Mouse (Mus musculus) mouse embryonic stem cell (cell line): ENCODE data around the gene Eps8.
"Not testable (repeated sequence)": the region's sequence is repeated elsewhere in the genome, so short reads cannot be mapped to it uniquely, and the experiment has no call there.

Source experiments
- in situ Hi-C, 2 experiments: fragments of 300-500 bp; cut with MboI; formaldehyde crosslinking; loops; 1 replicate in 1 of 2; 3 replicates in 1 of 2; pipeline ENCODE4 v1.14.3; 2019 to 2020; ENCODE audit warnings: low sequenced_read_pairs in 2 of 2, low pct_unique_long_range_greater_than_20kb in 1 of 2, mixed read lengths in 1 of 2; ENCODE audit not compliant: unreplicated experiment in 1 of 2

Eps8 gene

DNA sequence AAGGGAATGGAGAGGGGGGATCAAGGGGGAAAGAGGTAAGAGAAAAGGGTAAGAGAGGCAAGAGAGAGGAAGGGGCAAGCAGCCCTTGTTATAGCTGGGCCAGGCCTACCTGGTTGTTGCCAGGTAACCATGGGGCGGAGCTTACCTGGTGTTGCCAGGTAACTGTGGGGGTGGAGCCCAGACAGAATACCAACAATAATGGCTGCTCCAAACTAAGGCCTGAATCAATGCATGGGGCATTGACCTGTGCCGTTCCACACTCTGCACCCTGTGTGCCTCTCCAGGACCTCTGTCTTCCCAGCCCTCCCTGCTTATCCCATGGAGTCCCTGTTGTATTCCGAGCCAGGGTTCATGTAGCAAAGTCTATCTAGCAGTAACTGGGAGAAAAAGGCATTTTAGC lies 187.0 kb downstream of the Eps8 start:
- in situ Hi-C loops: loop anchor here in 1 of 2 experiments (25.0 kb wide), 1 partner anchor 270 kb away; the partner anchor contains the start of gene Strap

GRCm38 (mm10) chr6:137466256-137466655 lies 188.4 kb downstream of the Eps8 start:
- in situ Hi-C loops: loop anchor here in 1 of 2 experiments (25.0 kb wide), 1 partner anchor 271 kb away; the partner anchor contains the start of gene Strap

GRCm38 (mm10) chr6:137465253-137465652 lies 189.4 kb downstream of the Eps8 start:
- in situ Hi-C loops: loop anchor here in 1 of 2 experiments (25.0 kb wide), 1 partner anchor 272 kb away; the partner anchor contains the start of gene Strap

DNA sequence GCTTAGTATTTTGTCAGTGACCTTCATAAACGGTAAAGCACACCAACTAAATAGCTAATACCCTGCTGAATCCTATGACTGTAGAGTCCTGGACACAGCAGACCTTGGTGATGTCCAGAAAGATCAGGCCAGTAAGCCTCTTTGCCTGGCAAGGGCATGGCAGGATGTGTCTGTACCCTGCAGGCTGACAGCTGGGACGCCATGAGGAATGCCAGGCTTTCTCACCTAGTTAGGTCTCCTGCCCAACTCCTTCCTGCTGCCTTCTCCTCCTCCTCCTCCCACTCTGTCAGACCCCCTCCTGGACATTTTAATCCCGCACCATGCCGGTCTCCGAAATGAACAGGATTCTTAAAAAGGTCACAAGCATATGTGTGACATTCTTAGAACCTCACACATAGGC lies 190.9 kb downstream of the Eps8 start:
- in situ Hi-C loops: loop anchor here in 1 of 2 experiments (25.0 kb wide), 1 partner anchor 274 kb away; the partner anchor contains the start of gene Strap

GRCm38 (mm10) chr6:137458136-137458535 lies 196.5 kb downstream of the Eps8 start:
- in situ Hi-C loops: loop anchor here in 1 of 2 experiments (25.0 kb wide), 1 partner anchor 279 kb away; the partner anchor contains the start of gene Strap

DNA sequence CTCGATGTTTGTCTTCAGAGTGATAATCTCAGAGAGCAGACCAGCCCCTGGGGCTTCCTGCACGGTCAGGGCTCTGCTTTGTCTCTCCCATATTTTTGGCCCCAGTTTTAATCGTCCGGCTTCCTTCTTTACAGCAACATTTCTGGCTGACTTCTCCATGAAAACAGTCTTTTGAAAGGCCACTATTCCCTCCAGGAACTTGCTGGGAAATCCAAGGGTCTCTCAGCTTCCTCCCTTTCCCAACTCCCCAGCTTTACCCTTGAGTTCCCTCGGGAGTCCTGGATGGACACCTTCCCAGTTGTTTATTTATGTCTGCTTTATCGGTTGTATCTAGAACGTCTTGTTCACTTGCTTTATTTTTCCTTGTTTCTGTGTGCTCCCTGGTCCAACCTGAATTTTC lies 197.5 kb downstream of the Eps8 start:
- in situ Hi-C loops: loop anchor here in 1 of 2 experiments (25.0 kb wide), 1 partner anchor 280 kb away; the partner anchor contains the start of gene Strap

GRCm38 (mm10) chr6:137456064-137456463 lies 198.6 kb downstream of the Eps8 start:
- in situ Hi-C loops: loop anchor here in 1 of 2 experiments (25.0 kb wide), 1 partner anchor 281 kb away; the partner anchor contains the start of gene Strap

GRCm38 (mm10) chr6:137455537-137456041 lies 199.1 kb downstream of the Eps8 start:
- in situ Hi-C loops: loop anchor here in 1 of 2 experiments (25.0 kb wide), 1 partner anchor 282 kb away; the partner anchor contains the start of gene Strap

GRCm38 (mm10) chr6:137446116-137446515 lies 208.6 kb downstream of the Eps8 start:
- in situ Hi-C loops: not testable (repeated sequence)

GRCm38 (mm10) chr6:137443089-137443488 lies 211.6 kb downstream of the Eps8 start:
- in situ Hi-C loops: no loop called here

DNA sequence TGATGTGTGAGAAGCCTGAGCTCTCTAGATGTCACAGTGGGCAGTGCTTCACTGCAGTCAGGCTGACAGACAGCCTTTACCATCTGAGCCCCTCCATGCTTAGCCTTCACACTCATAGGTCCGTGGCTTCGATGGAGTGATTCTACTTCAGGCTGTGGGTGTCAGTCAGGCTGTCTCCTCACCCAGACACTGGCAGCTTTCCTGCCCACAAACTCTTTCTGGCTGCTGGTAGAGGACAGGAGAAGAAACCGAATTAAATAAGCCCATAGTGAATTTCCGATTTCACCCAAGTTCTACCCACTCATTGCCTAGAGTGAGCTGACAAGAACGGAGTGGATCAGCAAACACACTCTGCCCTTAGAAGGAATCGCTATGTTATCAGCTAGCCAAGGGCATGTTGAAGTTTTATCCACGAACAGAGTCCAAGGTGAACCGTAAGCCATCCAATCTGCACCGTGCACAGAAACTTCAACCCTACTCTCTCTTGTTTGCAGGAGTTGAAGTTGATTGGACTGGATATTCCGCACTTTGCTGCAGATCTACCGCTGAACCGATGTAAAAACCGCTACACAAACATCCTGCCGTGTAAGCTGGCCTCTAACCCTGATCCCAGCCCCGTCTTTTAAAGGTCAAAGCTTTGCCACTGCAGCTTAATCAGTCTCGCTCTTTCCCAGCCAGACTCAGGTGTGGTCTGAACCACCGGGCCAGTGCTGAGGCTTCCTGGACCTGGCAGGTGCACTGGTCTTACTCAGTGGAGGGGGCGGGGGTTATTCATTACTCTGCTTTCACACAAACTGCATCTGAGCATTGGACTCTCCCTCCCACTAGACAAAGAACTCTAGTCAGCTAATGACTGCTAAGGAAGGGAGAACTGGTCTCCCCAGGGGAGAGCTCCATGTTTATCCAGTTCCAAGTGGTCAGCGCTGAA lies 213.9 kb downstream of the Eps8 start:
- in situ Hi-C loops: no loop called here

- in situ Hi-C loops: no loop called here
Observed at GRCm38 (mm10) chr6:137437902-137438580, 216.6 kb downstream of the Eps8 start.

DNA sequence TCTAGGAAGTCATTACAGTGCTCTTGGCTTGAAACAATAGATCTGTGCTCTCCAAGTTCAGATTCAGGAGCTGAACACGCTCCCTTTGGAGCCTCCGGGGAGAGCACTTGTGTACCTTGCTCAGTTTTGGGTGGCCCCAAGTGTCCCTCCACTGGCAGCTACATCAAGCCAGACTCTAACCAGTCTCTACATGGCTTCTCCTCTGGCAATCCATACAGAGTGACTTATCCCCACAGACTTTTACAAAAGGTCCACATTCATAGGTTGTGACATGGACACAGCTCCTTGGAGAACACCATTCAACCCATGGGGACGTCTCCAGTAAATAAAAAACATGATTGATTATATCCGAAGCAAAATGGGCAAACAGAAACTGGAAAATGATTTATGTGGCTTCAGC lies 217.2 kb downstream of the Eps8 start:
- in situ Hi-C loops: no loop called here

- in situ Hi-C loops: no loop called here
Observed at GRCm38 (mm10) chr6:137433521-137434137, 221.0 kb downstream of the Eps8 start.
